Mouse (Mus musculus): ENCODE measurements around the gene Eif3f. TPM values are rescaled to one million over a fixed set of nuclear protein-coding genes. Genes with fewer than 3 reads are reported as not detected.
A peak's percentile ranks its signal among the peaks of the same experiment; 100 is the strongest.

Gene Eif3f
- polyA plus RNA-seq, 1 experiment from 2014 or later: 86.6 TPM

- peaks cover 48% of the 10 kb centered on the region for H3K36me3 ChIP-seq
- no peak overlapping the region for H3K9ac ChIP-seq
- no peak for ATAC-seq (ENCODE audit: borderline replicate concordance, extremely low read depth, low FRiP score, low TSS enrichment)
- WGBS: 2% methylated on average over 2 of the region's 2 CpGs
- no peak overlapping the region for H3K4me3 ChIP-seq
- H3K4me2 ChIP-seq: no peak overlapping the region
- H3K4me1 ChIP-seq: no peaks in the 10 kb centered on the region
- H3K27ac ChIP-seq: no peak overlapping the region
- no peaks in the 10 kb centered on the region for H3K9me3 ChIP-seq
- H3K27me3 ChIP-seq: peaks cover under 1% of the 10 kb centered on the region; the same call in 1 of the 2 replicates
Measured at GRCm38 (mm10) chr7:108944002-108944401, 9.8 kb downstream of the Eif3f start.

GRCm38 (mm10) chr7:108948611-108949010 is 14.4 kb downstream of the Eif3f start:
- no peak overlapping the region for H3K9ac ChIP-seq
- H3K27ac ChIP-seq: no peak overlapping the region
- H3K4me3 ChIP-seq: no peak overlapping the region
- no peak overlapping the region for H3K4me2 ChIP-seq
- ATAC-seq (ENCODE audit: borderline replicate concordance, extremely low read depth, low FRiP score, low TSS enrichment): no peak
- no peaks in the 10 kb centered on the region for H3K9me3 ChIP-seq
- H3K4me1 ChIP-seq: peaks cover 13% of the 10 kb centered on the region
- H3K36me3 ChIP-seq: peaks cover 9% of the 10 kb centered on the region; the same call in 1 of the 2 replicates
- H3K27me3 ChIP-seq: peaks cover 44% of the 10 kb centered on the region

GRCm38 (mm10) chr7:108949301-108949700 is 15.1 kb downstream of the Eif3f start:
- Histone ChIP-seq H3K9ac (no peak overlapping the region), H3K9me3 (no peaks in the 10 kb centered on the region), H3K4me1 (peaks cover 13% of the 10 kb centered on the region), H3K4me3 (no peak overlapping the region), H3K4me2 (no peak overlapping the region), H3K27ac (no peak overlapping the region), H3K27me3 (peaks cover 44% of the 10 kb centered on the region), H3K36me3 (peaks cover 6% of the 10 kb centered on the region; the same call in 1 of the 2 replicates)
- no peak for ATAC-seq (ENCODE audit: borderline replicate concordance, extremely low read depth, low FRiP score, low TSS enrichment)
- WGBS: 32% methylated on average over 2 of the region's 2 CpGs

GRCm38 (mm10) chr7:108950312-108950761 is 16.1 kb downstream of the Eif3f start, which contains the start of gene Tub:
Tub (plus strand) TSS chr7:108950338.
- Histone ChIP-seq H3K4me2 (peak within 1 kb of the TSS; percentile 85), H3K9ac (0 out of 2 replicates have a peak within 1 kb of the TSS, but pooled peaks have one; percentile 5), H3K4me3 (peak within 1 kb of the TSS; percentile 42), H3K27me3 (peaks cover 44% of the 10 kb centered on the region), H3K9me3 (no peaks in the 10 kb centered on the region), H3K4me1 (peaks cover 13% of the 10 kb centered on the region), H3K36me3 (no peaks in the 10 kb centered on the region; the same call in 1 of the 2 replicates), H3K27ac (no peak within 1 kb of the TSS)
- 1% methylated on average over 32 of the region's 44 CpGs for WGBS
- peak; percentile 48; the same call in 1 of the 2 replicates for ATAC-seq (ENCODE audit: borderline replicate concordance, extremely low read depth, low FRiP score, low TSS enrichment)

GRCm38 (mm10) chr7:108950762-108951331 is 16.6 kb downstream of the Eif3f start:
- H3K9ac ChIP-seq: 0 out of 2 replicates have a peak overlapping the region, but pooled peaks have one; percentile 5
- ATAC-seq (ENCODE audit: borderline replicate concordance, extremely low read depth, low FRiP score, low TSS enrichment): peak; percentile 10; the same call in 1 of the 2 replicates
- WGBS: under 1% methylated on average over 52 of the region's 52 CpGs
- H3K27me3 ChIP-seq: peaks cover 44% of the 10 kb centered on the region
- peak overlapping the region; percentile 42 for H3K4me3 ChIP-seq
- no peaks in the 10 kb centered on the region; the same call in 1 of the 2 replicates for H3K36me3 ChIP-seq
- no peaks in the 10 kb centered on the region for H3K9me3 ChIP-seq
- peaks cover 13% of the 10 kb centered on the region for H3K4me1 ChIP-seq
- peak overlapping the region; percentile 85 for H3K4me2 ChIP-seq
- H3K27ac ChIP-seq: no peak overlapping the region

GRCm38 (mm10) chr7:108952801-108953200 is 18.6 kb downstream of the Eif3f start:
- WGBS: 73% methylated on average over 6 of the region's 6 CpGs
- ATAC-seq (ENCODE audit: borderline replicate concordance, extremely low read depth, low FRiP score, low TSS enrichment): no peak
- Histone ChIP-seq H3K27ac (no peak overlapping the region), H3K9me3 (no peaks in the 10 kb centered on the region), H3K4me1 (peaks cover 13% of the 10 kb centered on the region), H3K27me3 (peaks cover 44% of the 10 kb centered on the region), H3K36me3 (no peaks in the 10 kb centered on the region), H3K4me2 (no peak overlapping the region), H3K9ac (no peak overlapping the region), H3K4me3 (no peak overlapping the region)

- peaks cover 13% of the 10 kb centered on the region for H3K4me1 ChIP-seq
- H3K9me3 ChIP-seq: no peaks in the 10 kb centered on the region
- peaks cover 42% of the 10 kb centered on the region for H3K27me3 ChIP-seq
- H3K27ac ChIP-seq: no peak overlapping the region
- no peak for ATAC-seq (ENCODE audit: borderline replicate concordance, extremely low read depth, low FRiP score, low TSS enrichment)
- no peak overlapping the region for H3K4me2 ChIP-seq
- 46% methylated on average over 4 of the region's 4 CpGs for WGBS
- H3K4me3 ChIP-seq: no peak overlapping the region
- H3K36me3 ChIP-seq: no peaks in the 10 kb centered on the region
- H3K9ac ChIP-seq: no peak overlapping the region
Measured at GRCm38 (mm10) chr7:108954185-108954584, 20.0 kb downstream of the Eif3f start.

- no peak for ATAC-seq (ENCODE audit: borderline replicate concordance, extremely low read depth, low FRiP score, low TSS enrichment)
- Histone ChIP-seq H3K36me3 (no peaks in the 10 kb centered on the region), H3K4me1 (no peaks in the 10 kb centered on the region), H3K27me3 (peaks cover 6% of the 10 kb centered on the region; the same call in 1 of the 2 replicates), H3K9ac (no peak overlapping the region), H3K4me3 (no peak overlapping the region), H3K27ac (no peak overlapping the region), H3K9me3 (no peaks in the 10 kb centered on the region), H3K4me2 (no peak overlapping the region)
- 67% methylated on average over 2 of the region's 2 CpGs for WGBS
Measured at GRCm38 (mm10) chr7:108957734-108958133, 23.5 kb downstream of the Eif3f start.

GRCm38 (mm10) chr7:108965968-108966367 is 31.8 kb downstream of the Eif3f start:
- no peak overlapping the region for H3K27ac ChIP-seq
- 23% methylated on average over 2 of the region's 2 CpGs for WGBS

GRCm38 (mm10) chr7:108966742-108967362 is 32.6 kb downstream of the Eif3f start:
- H3K9me3 ChIP-seq: no peaks in the 10 kb centered on the region
- H3K4me2 ChIP-seq: no peak overlapping the region
- ATAC-seq (ENCODE audit: borderline replicate concordance, extremely low read depth, low FRiP score, low TSS enrichment): peak; percentile 62; the same call in 1 of the 2 replicates
- H3K4me1 ChIP-seq: no peaks in the 10 kb centered on the region
- no peak overlapping the region for H3K4me3 ChIP-seq
- no peaks in the 10 kb centered on the region for H3K27me3 ChIP-seq
- no peak overlapping the region for H3K9ac ChIP-seq
- whole genome bisulfite sequencing: 22% methylated on average over 7 of the region's 7 CpGs
- H3K27ac ChIP-seq: no peak overlapping the region
- no peaks in the 10 kb centered on the region for H3K36me3 ChIP-seq

More at GRCm38 (mm10) chr7:108965968-108966367, 31.8 kb downstream of the Eif3f start:
- H3K36me3 ChIP-seq: no peaks in the 10 kb centered on the region
- no peaks in the 10 kb centered on the region for H3K27me3 ChIP-seq
- no peak overlapping the region for H3K9ac ChIP-seq
- no peaks in the 10 kb centered on the region for H3K9me3 ChIP-seq
- no peak overlapping the region for H3K4me3 ChIP-seq
- H3K4me2 ChIP-seq: no peak overlapping the region
- H3K4me1 ChIP-seq: no peaks in the 10 kb centered on the region
- ATAC-seq (ENCODE audit: borderline replicate concordance, extremely low read depth, low FRiP score, low TSS enrichment): no peak

GRCm38 (mm10) chr7:108968201-108968600 is 34.0 kb downstream of the Eif3f start:
- H3K9me3 ChIP-seq: no peaks in the 10 kb centered on the region
- H3K36me3 ChIP-seq: no peaks in the 10 kb centered on the region
- no peak overlapping the region for H3K4me2 ChIP-seq
- H3K27me3 ChIP-seq: no peaks in the 10 kb centered on the region
- no peak overlapping the region for H3K27ac ChIP-seq
- no peak overlapping the region for H3K9ac ChIP-seq
- whole genome bisulfite sequencing: 26% methylated on average over 6 of the region's 6 CpGs
- H3K4me3 ChIP-seq: no peak overlapping the region
- ATAC-seq (ENCODE audit: borderline replicate concordance, extremely low read depth, low FRiP score, low TSS enrichment): no peak
- no peaks in the 10 kb centered on the region for H3K4me1 ChIP-seq

GRCm38 (mm10) chr7:108972273-108972672 is 38.1 kb downstream of the Eif3f start:
- Histone ChIP-seq H3K9ac (no peak overlapping the region), H3K27me3 (no peaks in the 10 kb centered on the region), H3K4me3 (no peak overlapping the region), H3K36me3 (no peaks in the 10 kb centered on the region), H3K27ac (no peak overlapping the region), H3K4me2 (no peak overlapping the region), H3K9me3 (no peaks in the 10 kb centered on the region), H3K4me1 (no peaks in the 10 kb centered on the region)
- ATAC-seq (ENCODE audit: borderline replicate concordance, extremely low read depth, low FRiP score, low TSS enrichment): no peak
- WGBS: 59% methylated on average over 6 of the region's 6 CpGs
